Mouse (Mus musculus) intestine, embryonic 15.5 days (tissue): ENCODE data around the gene Htr2a. TPM values are rescaled to one million over a fixed set of nuclear protein-coding genes. Genes with fewer than 3 reads are reported as not detected.

ENCODE experiments used
- ATAC-seq: fragments of 200-750 bp; cut with Nextera tagmentation; 2 replicates; pipeline ENCODE4 v1.8.0; 2017; ENCODE audit warnings: moderate TSS enrichment, moderate library complexity
- H3K27ac ChIP-seq: fragments of 300-500 bp; sonication (generic); 2 replicates; pipeline ENCODE4 v1.5.1; 2015; ENCODE audit warnings: mild to moderate bottlenecking, inconsistent platforms
- H3K27me3 ChIP-seq: fragments of 300-500 bp; sonication (generic); replicated peaks from 2 replicates; pipeline ENCODE4 v1.6.1; 2015; ENCODE audit warnings: inconsistent platforms
- H3K36me3 ChIP-seq: fragments of 300-500 bp; sonication (generic); 2 replicates; pipeline ENCODE4 v1.6.1; 2015; ENCODE audit warnings: inconsistent platforms
- H3K4me1 ChIP-seq: fragments of 300-500 bp; sonication (generic); replicated peaks from 2 replicates; pipeline ENCODE4 v1.6.1; 2015; ENCODE audit warnings: inconsistent platforms
- H3K4me2 ChIP-seq: fragments of 300-500 bp; sonication (generic); replicated peaks from 2 replicates; pipeline ENCODE4 v1.6.1; 2015; ENCODE audit warnings: mild to moderate bottlenecking, inconsistent platforms
- H3K4me3 ChIP-seq: fragments of 300-500 bp; sonication (generic); replicated peaks from 2 replicates; pipeline ENCODE4 v1.5.1; 2015; ENCODE audit warnings: inconsistent platforms
- H3K9ac ChIP-seq: fragments of 300-500 bp; sonication (generic); 2 replicates; pipeline ENCODE4 v1.6.1; 2015; ENCODE audit warnings: inconsistent platforms
- H3K9me3 ChIP-seq: fragments of 300-500 bp; sonication (generic); 2 replicates; pipeline ENCODE4 v1.6.1; 2016; ENCODE audit warnings: inconsistent platforms
- WGBS: fragments of 180-500 bp; shearing (Covaris S2); methylation state at CpG from one replicate; pipeline ENCODE4 v1.1.7; 2015; 5-methylcytosine and 5-hydroxymethylcytosine counted together
- polyA plus RNA-seq: library from polyadenylated mRNA; unstranded; fragments of >200 nt; fragmentation: Nextera tagmentation; extraction: Ambion mirVana; gene quantifications from 2 replicates; pipeline ENCODE4 v1.2.1, GENCODE M21; 2015

The Htr2a gene
- polyA plus RNA-seq, 1 experiment from 2014 or later = 0.23 TPM

GRCm38 (mm10) chr14:74709054-74709453, 68.4 kb downstream of the Htr2a start:
- Histone ChIP-seq H3K4me1 (no peaks in the 10 kb centered on the region), H3K9ac (no peak overlapping the region), H3K4me2 (no peak overlapping the region), H3K4me3 (no peak overlapping the region), H3K27ac (no peak overlapping the region), H3K36me3 (no peaks in the 10 kb centered on the region), H3K27me3 (no peaks in the 10 kb centered on the region), H3K9me3 (no peaks in the 10 kb centered on the region)
- WGBS = 21% methylated on average over 3 of the region's 3 CpGs
- ATAC-seq = no peak

- Histone ChIP-seq H3K9me3 (no peaks in the 10 kb centered on the region), H3K9ac (no peak overlapping the region), H3K36me3 (no peaks in the 10 kb centered on the region), H3K27me3 (no peaks in the 10 kb centered on the region), H3K4me3 (no peak overlapping the region), H3K4me1 (no peaks in the 10 kb centered on the region), H3K4me2 (no peak overlapping the region), H3K27ac (no peak overlapping the region)
- ATAC-seq = no peak
- WGBS = 78% methylated on average over 3 of the region's 3 CpGs
Observed at GRCm38 (mm10) chr14:74723541-74723940, 82.9 kb downstream of the Htr2a start.

- Histone ChIP-seq H3K9ac (peak overlapping the region; percentile 34; the same call in 1 of the 2 replicates), H3K36me3 (peaks cover 5% of the 10 kb centered on the region; the same call in 1 of the 2 replicates), H3K9me3 (no peaks in the 10 kb centered on the region), H3K27me3 (no peaks in the 10 kb centered on the region), H3K4me2 (peak overlapping the region; percentile 66), H3K27ac (peak overlapping the region; percentile 89), H3K4me1 (peaks cover 4% of the 10 kb centered on the region), H3K4me3 (peak overlapping the region; percentile 81)
- WGBS = 22% methylated on average over 9 of the region's 9 CpGs
- peak; percentile 46 for ATAC-seq
Observed at GRCm38 (mm10) chr14:74731221-74732078, 90.8 kb downstream of the Htr2a start.

GRCm38 (mm10) chr14:74732079-74732783, 91.6 kb downstream of the Htr2a start, which contains the start of gene Esd:
TSS of gene Esd (plus strand) at chr14:74732297.
- H3K4me3 ChIP-seq = peak within 1 kb of the TSS; percentile 81
- H3K36me3 ChIP-seq = peaks cover 11% of the 10 kb centered on the region
- WGBS = under 1% methylated on average over 51 of the region's 53 CpGs
- H3K4me1 ChIP-seq = peaks cover 4% of the 10 kb centered on the region
- H3K27ac ChIP-seq = peak within 1 kb of the TSS; percentile 90
- H3K9me3 ChIP-seq = no peaks in the 10 kb centered on the region
- H3K27me3 ChIP-seq = no peaks in the 10 kb centered on the region
- peak within 1 kb of the TSS; percentile 88 for H3K9ac ChIP-seq
- peak; percentile 97 for ATAC-seq
- H3K4me2 ChIP-seq = peak within 1 kb of the TSS; percentile 66

GRCm38 (mm10) chr14:74733397-74733796, 92.8 kb downstream of the Htr2a start:
- Histone ChIP-seq H3K27me3 (no peaks in the 10 kb centered on the region), H3K4me3 (peak overlapping the region; percentile 81), H3K9ac (no peak overlapping the region), H3K27ac (no peak overlapping the region), H3K36me3 (peaks cover 12% of the 10 kb centered on the region), H3K9me3 (no peaks in the 10 kb centered on the region), H3K4me1 (peaks cover 4% of the 10 kb centered on the region), H3K4me2 (peak overlapping the region; percentile 66)
- ATAC-seq = no peak
- 60% methylated on average over 2 of the region's 2 CpGs for WGBS

- H3K27me3 ChIP-seq = no peaks in the 10 kb centered on the region
- no peak overlapping the region for H3K4me2 ChIP-seq
- H3K9me3 ChIP-seq = no peaks in the 10 kb centered on the region
- ATAC-seq = no peak
- WGBS = 74% methylated on average over 6 of the region's 6 CpGs
- peaks cover 4% of the 10 kb centered on the region for H3K4me1 ChIP-seq
- no peak overlapping the region for H3K9ac ChIP-seq
- H3K36me3 ChIP-seq = peaks cover 18% of the 10 kb centered on the region
- no peak overlapping the region for H3K27ac ChIP-seq
- H3K4me3 ChIP-seq = no peak overlapping the region
Observed at GRCm38 (mm10) chr14:74735471-74735870, 94.8 kb downstream of the Htr2a start.

GRCm38 (mm10) chr14:74736850-74737249, 96.2 kb downstream of the Htr2a start:
- 93% methylated on average over 6 of the region's 6 CpGs for whole genome bisulfite sequencing
- ATAC-seq = no peak
- Histone ChIP-seq H3K4me3 (no peak overlapping the region), H3K4me2 (no peak overlapping the region), H3K4me1 (peaks cover 4% of the 10 kb centered on the region), H3K27me3 (no peaks in the 10 kb centered on the region), H3K36me3 (peaks cover 28% of the 10 kb centered on the region), H3K27ac (no peak overlapping the region), H3K9me3 (no peaks in the 10 kb centered on the region), H3K9ac (no peak overlapping the region)

Other genes starting within 250 kb of the Htr2a start
- gene Esd, start 91.5 kb downstream of the Htr2a start, polyA plus RNA-seq = 344 and 409 TPM in 2 replicates